Mouse (Mus musculus) c-Kit-positive CD71-positive TER-119-positive erythroid progenitor cells, embryonic 14.5 days (primary cell): Measurements from ENCODE around the gene Psme1.

Experiments used
- DNase-seq: peaks from one replicate; pipeline ENCODE4 v3.0.0-alpha.2; 2013; ENCODE audit warnings: low spot score

Psme1 gene

GRCm38 (mm10) chr14:55603271-55603632 is 25.3 kb downstream of the Psme1 start, which contains the start of gene Irf9:
Gene Irf9, plus strand, starts transcription at chr14:55603571.
- no peak for DNase-seq

GRCm38 (mm10) chr14:55603633-55604576 is 26.0 kb downstream of the Psme1 start:
- peak; percentile 97 for DNase-seq

- DNase-seq: no peak
Measured at GRCm38 (mm10) chr14:55604823-55605222, 26.9 kb downstream of the Psme1 start.

- DNase-seq: no peak
Measured at GRCm38 (mm10) chr14:55605743-55606459, 28.0 kb downstream of the Psme1 start.

- DNase-seq: no peak
Measured at GRCm38 (mm10) chr14:55608339-55608738, 30.4 kb downstream of the Psme1 start.

- no peak for DNase-seq
Measured at GRCm38 (mm10) chr14:55613346-55613745, 35.4 kb downstream of the Psme1 start.

- peak; percentile 80 for DNase-seq
Measured at GRCm38 (mm10) chr14:55614565-55615178, 36.7 kb downstream of the Psme1 start.

- DNase-seq: no peak
Measured at GRCm38 (mm10) chr14:55615876-55616275, 38.0 kb downstream of the Psme1 start.

GRCm38 (mm10) chr14:55616844-55617243 is 38.9 kb downstream of the Psme1 start:
- no peak for DNase-seq

GRCm38 (mm10) chr14:55617822-55618221 is 39.9 kb downstream of the Psme1 start, which contains the start of gene Rec8:
Gene Rec8, plus strand, starts transcription at chr14:55618037.
- no peak for DNase-seq

- DNase-seq: peak; percentile 67
Measured at GRCm38 (mm10) chr14:55618486-55619195, 40.7 kb downstream of the Psme1 start.

- DNase-seq: no peak
Measured at GRCm38 (mm10) chr14:55628077-55628827, 50.3 kb downstream of the Psme1 start.

GRCm38 (mm10) chr14:55629312-55629711 is 51.4 kb downstream of the Psme1 start:
- DNase-seq: no peak
